Mouse (Mus musculus) bone marrow macrophage, adult 2 months (primary cell): ENCODE measurements around the gene Pcyt1a.

Experiments used
- CTCF ChIP-seq: IDR thresholded peaks from 2 replicates; pipeline ENCODE4 v1.5.1; 2012; ENCODE audit warnings: low read depth, mild to moderate bottlenecking, low read length, moderate library complexity
- POLR2A ChIP-seq: IDR thresholded peaks from 2 replicates; pipeline ENCODE4 v1.6.1; 2012; ENCODE audit warnings: mild to moderate bottlenecking, low read depth, low read length, borderline replicate concordance

DNA sequence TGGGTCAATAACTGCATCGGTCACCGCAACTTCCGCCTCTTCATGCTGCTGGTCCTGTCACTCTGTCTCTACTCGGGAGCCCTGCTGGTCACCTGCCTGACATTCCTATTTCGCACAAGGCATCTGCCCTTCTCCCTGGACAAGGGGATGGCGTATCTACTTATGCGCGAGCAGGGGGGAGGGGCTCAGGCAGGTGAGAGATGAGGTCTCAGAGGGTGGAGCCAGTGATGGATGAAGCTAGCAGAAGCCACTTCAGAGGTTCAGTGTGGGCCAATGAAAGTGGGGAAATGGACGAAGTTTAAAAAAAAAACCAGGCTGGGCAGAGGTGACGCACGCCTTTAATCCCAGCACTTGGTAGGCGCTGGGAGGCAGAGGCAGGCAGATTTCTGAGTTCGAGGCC is 68.3 kb downstream of the Pcyt1a start:
- TF ChIP-seq POLR2A (no peak), CTCF (no peak)
